Mouse (Mus musculus) R1 (cell line): ENCODE data around the gene Lrrc61.
"Not testable (repeated sequence)": the region's sequence is repeated elsewhere in the genome, so short reads cannot be mapped to it uniquely, and the experiment has no call there.

ENCODE experiments used
- DNase-seq: peaks from one replicate; pipeline ENCODE4 v3.0.0-alpha.2; 2018; ENCODE audit warnings: low read depth, low spot score

Lrrc61 gene

GRCm38 (mm10) chr6:48554280-48555103 is at the start of gene Lrrc61:
Lrrc61 (plus strand) TSS chr6:48554796.
- DNase-seq: peak; percentile 94

GRCm38 (mm10) chr6:48508087-48508486 is 46.5 kb upstream of the Lrrc61 start:
- no peak for DNase-seq

GRCm38 (mm10) chr6:48510426-48510825 is 44.2 kb upstream of the Lrrc61 start:
- no peak for DNase-seq

- DNase-seq: no peak
These were observed 42.7 kb upstream of the Lrrc61 start for GRCm38 (mm10) chr6:48511861-48512260.

GRCm38 (mm10) chr6:48524882-48525281 is 29.7 kb upstream of the Lrrc61 start:
- DNase-seq: not testable (repeated sequence)

GRCm38 (mm10) chr6:48527901-48528300 is 26.7 kb upstream of the Lrrc61 start:
- DNase-seq: no peak

GRCm38 (mm10) chr6:48529261-48529660 is 25.3 kb upstream of the Lrrc61 start:
- peak; percentile 33 for DNase-seq

GRCm38 (mm10) chr6:48529871-48530440 is 24.6 kb upstream of the Lrrc61 start:
- no peak for DNase-seq

GRCm38 (mm10) chr6:48530862-48531261 is 23.7 kb upstream of the Lrrc61 start:
- DNase-seq: no peak

GRCm38 (mm10) chr6:48533475-48533874 is 21.1 kb upstream of the Lrrc61 start:
- no peak for DNase-seq

GRCm38 (mm10) chr6:48534913-48535312 is 19.7 kb upstream of the Lrrc61 start:
- no peak for DNase-seq

GRCm38 (mm10) chr6:48536091-48536490 is 18.5 kb upstream of the Lrrc61 start:
- no peak for DNase-seq

GRCm38 (mm10) chr6:48537105-48537954 is 17.3 kb upstream of the Lrrc61 start, which contains the start of gene Atp6v0e2:
Atp6v0e2 (plus strand) TSS chr6:48537615.
- peak; percentile 92 for DNase-seq

GRCm38 (mm10) chr6:48538841-48539737 is 15.5 kb upstream of the Lrrc61 start:
- DNase-seq: peak; percentile 80

GRCm38 (mm10) chr6:48539860-48540259 is 14.7 kb upstream of the Lrrc61 start:
- no peak for DNase-seq

- no peak for DNase-seq
These were observed 13.9 kb upstream of the Lrrc61 start for GRCm38 (mm10) chr6:48540721-48541120.

GRCm38 (mm10) chr6:48541560-48542450 is 12.8 kb upstream of the Lrrc61 start:
- no peak for DNase-seq

GRCm38 (mm10) chr6:48542631-48543030 is 12.0 kb upstream of the Lrrc61 start:
- no peak for DNase-seq

- no peak for DNase-seq
These were observed 9.3 kb upstream of the Lrrc61 start for GRCm38 (mm10) chr6:48545251-48545650.

GRCm38 (mm10) chr6:48546271-48546670 is 8.3 kb upstream of the Lrrc61 start:
- peak; percentile 46 for DNase-seq
